Mouse (Mus musculus): ENCODE results near the gene Prl2c5.
"Not testable (repeated sequence)": the region's sequence is repeated elsewhere in the genome, so short reads cannot be mapped to it uniquely, and the experiment has no call there.

Prl2c5 gene

DNA sequence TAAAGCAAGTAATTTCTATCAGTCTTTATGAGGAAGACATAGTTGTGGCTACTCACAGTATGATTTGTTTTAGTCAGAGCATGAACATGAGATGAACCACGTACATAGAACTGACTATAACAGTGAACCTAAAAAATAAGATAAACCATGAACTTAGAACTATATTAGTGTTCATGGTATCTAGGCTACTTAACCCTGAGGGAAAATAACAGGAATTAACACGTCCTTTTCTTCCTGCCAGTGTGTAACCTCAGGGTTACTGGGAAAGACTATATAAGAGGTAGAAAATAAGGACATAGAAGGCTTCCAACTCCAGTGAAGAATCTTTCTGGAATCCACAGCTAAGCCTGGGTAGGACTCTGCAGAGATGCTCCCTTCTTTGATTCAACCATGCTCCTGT is at the start of gene Prl2c5:
Gene Prl2c5, plus strand, starts transcription at position 301 of the 400 bp plus-strand sequence.
- DNase-seq (ENCODE audit: low read depth, low spot score), result not testable (repeated sequence)

DNA sequence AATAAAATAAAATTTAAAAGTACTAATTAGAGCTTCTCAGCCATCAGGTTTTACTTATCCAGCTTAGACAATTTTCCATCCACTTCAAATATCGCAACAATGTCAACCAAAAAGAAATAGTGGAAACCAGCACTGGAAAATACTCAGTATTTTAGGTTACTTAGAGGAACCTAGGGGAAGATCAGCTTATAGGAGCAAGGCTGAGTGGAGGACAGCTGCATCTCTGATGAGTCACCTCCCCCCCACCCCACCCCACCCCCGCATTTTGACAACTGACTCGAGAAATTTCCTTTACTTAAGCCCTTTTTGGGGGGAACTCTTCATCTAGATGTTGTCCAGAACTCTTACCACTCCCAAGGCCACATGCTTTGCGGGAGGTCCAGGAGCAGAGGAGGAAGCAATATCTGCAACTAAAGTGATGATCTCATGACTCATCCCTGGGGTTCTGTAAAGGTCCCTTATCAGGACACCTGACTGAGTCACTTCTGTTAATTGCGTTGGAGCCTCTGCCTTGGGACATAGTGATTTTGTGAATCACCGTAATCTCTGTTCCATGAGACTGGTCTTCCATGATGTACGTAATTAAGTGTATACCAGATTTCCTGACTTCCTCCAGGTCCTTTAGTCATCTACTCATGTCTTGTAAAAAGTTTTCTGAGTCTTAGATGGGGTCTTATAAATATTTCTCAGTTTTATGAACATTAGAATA is 19.6 kb upstream of the Prl2c5 start:
- not testable (repeated sequence) for DNase-seq (ENCODE audit: low read depth, low spot score)

DNA sequence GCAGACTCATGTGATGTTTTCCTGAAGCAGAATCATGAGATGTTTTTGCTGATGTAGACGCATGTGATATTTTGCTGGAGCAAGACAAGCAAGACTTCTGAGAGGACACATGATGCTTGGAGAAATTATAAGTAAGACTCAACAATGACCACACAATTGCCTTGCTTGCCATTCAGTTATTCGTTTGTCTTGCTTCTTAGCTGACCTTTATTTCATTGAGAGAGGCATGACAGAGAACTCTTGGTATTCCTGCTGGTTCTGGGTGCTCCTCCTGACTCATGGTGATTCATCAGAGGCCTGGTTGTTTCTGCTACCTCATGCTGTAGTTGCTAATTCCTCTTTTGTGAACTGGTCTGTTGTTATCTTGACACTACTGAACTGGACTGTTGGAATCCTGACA is 13.9 kb upstream of the Prl2c5 start:
- DNase-seq (ENCODE audit: low read depth, low spot score), result not testable (repeated sequence)

DNA sequence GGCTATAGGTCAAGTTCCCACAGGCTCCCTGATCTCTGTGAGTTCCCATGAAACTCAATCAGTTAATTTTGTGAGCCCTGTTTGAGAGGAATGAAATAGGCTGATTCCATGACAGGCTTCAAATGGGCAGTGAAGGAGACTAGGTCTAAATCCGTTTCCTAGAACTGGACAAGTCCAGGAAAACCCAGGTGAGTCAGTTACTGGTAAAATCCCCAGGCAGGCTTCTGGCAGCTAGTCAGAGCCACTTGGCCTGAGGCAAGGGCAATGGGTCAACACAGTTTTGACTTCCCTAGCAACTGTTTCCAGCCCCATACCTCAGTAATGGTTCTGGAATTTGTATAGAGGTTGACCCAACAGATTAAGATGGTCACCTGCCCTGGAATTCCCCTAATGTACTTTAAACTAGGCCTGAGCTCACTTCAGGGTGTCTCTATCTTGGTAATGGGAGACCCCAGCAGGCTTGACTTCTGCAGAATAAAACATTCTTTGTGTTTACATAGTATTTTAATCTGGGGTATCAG is 8.8 kb upstream of the Prl2c5 start:
- not testable (repeated sequence) for DNase-seq (ENCODE audit: low read depth, low spot score)

DNA sequence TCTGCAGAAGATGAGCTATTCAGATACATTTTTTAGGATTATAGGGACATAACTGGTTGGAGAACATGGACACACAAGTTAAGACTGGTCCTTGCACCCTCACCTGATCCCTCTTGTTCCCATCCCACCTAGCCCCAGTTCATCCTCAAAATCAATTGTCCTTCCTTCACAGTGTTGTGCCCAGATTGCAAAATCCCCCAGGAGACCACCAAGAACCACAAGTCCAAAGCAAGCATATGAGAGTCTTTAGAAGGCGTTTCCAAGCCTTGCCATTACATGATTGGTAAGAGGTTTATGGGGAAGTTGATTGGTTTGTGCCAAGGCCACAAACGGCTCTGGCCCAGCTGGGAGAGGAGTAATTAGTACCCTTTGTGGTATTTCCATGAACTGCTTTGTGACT is 6.8 kb upstream of the Prl2c5 start:
- not testable (repeated sequence) for DNase-seq (ENCODE audit: low read depth, low spot score)

DNA sequence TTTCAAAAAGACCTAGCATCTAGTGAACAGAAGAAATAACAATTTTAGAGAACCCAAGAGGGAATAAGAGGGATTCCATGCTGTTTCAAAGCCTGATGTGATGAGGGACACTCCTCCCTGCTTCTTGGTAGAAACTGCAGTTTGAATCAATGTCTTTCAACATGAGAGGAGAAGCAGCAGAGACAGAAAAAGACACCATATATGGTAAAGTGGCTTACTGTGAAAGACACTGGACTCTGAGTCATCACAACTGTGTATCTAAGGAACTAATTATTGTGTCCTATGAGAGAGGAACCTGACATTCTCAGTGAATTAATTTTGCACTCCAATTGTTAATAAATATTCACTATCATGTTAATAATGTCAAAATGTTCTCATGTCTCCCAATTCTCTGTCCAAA is 28.7 kb downstream of the Prl2c5 start:
- DNase-seq (ENCODE audit: low read depth, low spot score), result not testable (repeated sequence)

DNA sequence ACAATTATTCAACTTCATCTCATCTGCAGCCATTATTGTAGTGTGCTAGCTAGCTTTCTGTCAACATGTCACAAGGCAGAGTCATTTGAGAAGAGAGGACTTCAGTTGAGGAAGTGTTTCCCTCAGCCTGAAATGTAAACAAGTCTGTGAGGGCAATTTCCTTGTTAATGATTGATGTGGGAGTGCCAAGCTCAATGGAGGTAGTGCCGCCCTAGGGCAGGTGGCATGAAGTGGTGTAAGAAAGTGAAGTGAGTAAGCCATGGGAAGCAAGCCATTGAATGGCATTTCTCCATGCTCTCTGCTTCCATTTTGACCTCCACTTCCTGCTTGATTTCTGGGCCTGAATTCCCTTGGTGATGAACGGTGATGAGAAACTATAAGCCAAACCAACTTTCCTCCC is 33.8 kb downstream of the Prl2c5 start:
- DNase-seq (ENCODE audit: low read depth, low spot score), result not testable (repeated sequence)

DNA sequence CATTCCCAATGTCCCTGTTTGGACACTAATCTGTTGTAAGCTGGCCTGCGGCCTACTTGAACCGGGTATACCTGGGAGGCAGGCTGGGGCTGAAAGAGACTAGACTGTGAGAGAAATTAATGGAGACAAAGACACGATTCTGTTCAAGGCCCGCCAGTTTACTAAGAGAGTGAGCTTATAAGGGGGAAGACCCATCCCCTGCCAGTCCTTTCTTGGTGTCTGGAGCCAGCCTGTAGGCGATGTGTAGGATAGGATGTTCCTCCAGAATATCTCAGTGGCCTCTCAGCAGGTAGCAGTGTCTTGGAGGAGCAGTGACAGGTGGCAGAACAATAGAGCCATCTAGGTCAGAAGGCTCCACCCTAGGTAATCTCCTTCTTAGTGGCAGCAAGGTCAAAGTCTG is 37.7 kb downstream of the Prl2c5 start:
- not testable (repeated sequence) for DNase-seq (ENCODE audit: low read depth, low spot score)

DNA sequence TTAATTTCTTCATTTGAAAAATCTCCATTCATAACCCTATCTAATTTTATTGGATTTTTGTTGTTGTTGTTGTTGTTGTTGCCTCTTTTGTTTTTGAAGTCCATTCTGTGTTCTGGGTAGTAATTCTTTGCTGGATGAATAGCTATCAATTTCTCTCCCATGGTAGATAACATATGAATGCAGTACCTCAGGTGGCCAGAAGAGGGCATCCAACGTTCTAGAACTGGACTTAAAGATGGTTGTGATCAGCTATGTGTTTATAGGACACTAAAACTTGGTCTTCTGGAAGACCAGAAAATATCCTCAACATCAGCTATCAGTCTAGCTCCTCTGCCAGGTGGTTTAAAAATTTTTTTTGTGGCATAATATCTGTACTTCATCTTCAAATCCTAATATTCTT is 54.9 kb downstream of the Prl2c5 start:
- DNase-seq (ENCODE audit: low read depth, low spot score), result not testable (repeated sequence)
